Mouse (Mus musculus): Measurements from ENCODE around the gene Dock10. TPM values are rescaled to one million over a fixed set of nuclear protein-coding genes. Genes with fewer than 3 reads are reported as not detected.
A peak's percentile ranks its signal among the peaks of the same experiment; 100 is the strongest.

Gene Dock10
- polyA plus RNA-seq, 1 experiment from 2014 or later: 3.0 TPM

GRCm38 (mm10) chr1:80520456-80520855 is 237.9 kb downstream of the Dock10 start:
- no peaks in the 10 kb centered on the region for H3K27me3 ChIP-seq
- H3K4me3 ChIP-seq: no peak overlapping the region
- H3K4me2 ChIP-seq: no peak overlapping the region
- no peak overlapping the region for H3K27ac ChIP-seq
- H3K9me3 ChIP-seq: no peaks in the 10 kb centered on the region
- ATAC-seq (ENCODE audit: low FRiP score): no peak
- H3K4me1 ChIP-seq (replicated peaks): peaks cover 5% of the 10 kb centered on the region; the same call in 1 of the 2 replicates
- no peak overlapping the region for H3K9ac ChIP-seq
- WGBS: 20% methylated on average over 2 of the region's 2 CpGs
- no peaks in the 10 kb centered on the region for H3K36me3 ChIP-seq

DNA sequence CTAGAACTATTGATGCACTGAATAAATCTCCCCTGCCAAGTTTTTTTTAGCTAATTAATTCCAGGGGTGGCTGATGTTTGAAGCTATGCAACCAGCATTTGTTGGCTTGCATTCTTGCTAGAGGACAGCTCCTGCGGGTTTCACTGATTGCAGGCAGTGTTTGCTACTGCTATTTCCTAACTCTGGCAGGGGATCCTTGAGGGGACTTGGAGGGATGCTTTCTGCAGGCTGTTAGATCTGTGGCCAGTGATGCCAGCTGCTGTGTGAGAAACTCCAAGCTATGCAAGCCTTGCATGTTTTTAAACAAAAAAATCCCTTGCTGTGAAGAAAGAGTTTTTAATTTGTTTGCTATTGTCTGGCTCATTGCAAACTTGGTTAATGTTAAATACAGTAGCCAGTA is 238.4 kb downstream of the Dock10 start:
- Histone ChIP-seq H3K27ac (no peak overlapping the region), H3K4me2 (no peak overlapping the region), H3K36me3 (no peaks in the 10 kb centered on the region), H3K4me1 (replicated peaks) (peaks cover 5% of the 10 kb centered on the region; the same call in 1 of the 2 replicates), H3K27me3 (no peaks in the 10 kb centered on the region), H3K4me3 (no peak overlapping the region), H3K9me3 (no peaks in the 10 kb centered on the region), H3K9ac (no peak overlapping the region)
- 6% methylated on average over 1 of the region's 1 CpGs for WGBS
- ATAC-seq (ENCODE audit: low FRiP score): no peak

GRCm38 (mm10) chr1:80515836-80516235 is 242.5 kb downstream of the Dock10 start:
- no peak overlapping the region for H3K4me3 ChIP-seq
- no peaks in the 10 kb centered on the region for H3K27me3 ChIP-seq
- 49% methylated on average over 6 of the region's 6 CpGs for WGBS
- H3K36me3 ChIP-seq: no peaks in the 10 kb centered on the region
- H3K4me1 ChIP-seq (replicated peaks): peaks cover 5% of the 10 kb centered on the region; the same call in 1 of the 2 replicates
- H3K27ac ChIP-seq: no peak overlapping the region
- no peak overlapping the region for H3K9ac ChIP-seq
- no peak overlapping the region for H3K4me2 ChIP-seq
- H3K9me3 ChIP-seq: no peaks in the 10 kb centered on the region
- ATAC-seq (ENCODE audit: low FRiP score): no peak

- Histone ChIP-seq H3K27me3 (no peaks in the 10 kb centered on the region), H3K9ac (no peak overlapping the region), H3K27ac (no peak overlapping the region), H3K4me3 (no peak overlapping the region), H3K36me3 (no peaks in the 10 kb centered on the region), H3K4me1 (replicated peaks) (no peaks in the 10 kb centered on the region), H3K4me2 (no peak overlapping the region), H3K9me3 (no peaks in the 10 kb centered on the region)
- WGBS: 54% methylated on average over 8 of the region's 8 CpGs
- peak; percentile 65; the same call in 1 of the 2 replicates for ATAC-seq (ENCODE audit: low FRiP score)
Measured at GRCm38 (mm10) chr1:80512210-80512948, 245.9 kb downstream of the Dock10 start.

- no peak overlapping the region for H3K9ac ChIP-seq
- no peaks in the 10 kb centered on the region for H3K9me3 ChIP-seq
- no peak overlapping the region for H3K27ac ChIP-seq
- H3K27me3 ChIP-seq: no peaks in the 10 kb centered on the region
- no peak overlapping the region for H3K4me3 ChIP-seq
- no peaks in the 10 kb centered on the region for H3K4me1 ChIP-seq (replicated peaks)
- WGBS: 81% methylated on average over 2 of the region's 2 CpGs
- no peak overlapping the region for H3K4me2 ChIP-seq
- no peak for ATAC-seq (ENCODE audit: low FRiP score)
- no peaks in the 10 kb centered on the region for H3K36me3 ChIP-seq
Measured at GRCm38 (mm10) chr1:80504757-80505156, 253.6 kb downstream of the Dock10 start.

DNA sequence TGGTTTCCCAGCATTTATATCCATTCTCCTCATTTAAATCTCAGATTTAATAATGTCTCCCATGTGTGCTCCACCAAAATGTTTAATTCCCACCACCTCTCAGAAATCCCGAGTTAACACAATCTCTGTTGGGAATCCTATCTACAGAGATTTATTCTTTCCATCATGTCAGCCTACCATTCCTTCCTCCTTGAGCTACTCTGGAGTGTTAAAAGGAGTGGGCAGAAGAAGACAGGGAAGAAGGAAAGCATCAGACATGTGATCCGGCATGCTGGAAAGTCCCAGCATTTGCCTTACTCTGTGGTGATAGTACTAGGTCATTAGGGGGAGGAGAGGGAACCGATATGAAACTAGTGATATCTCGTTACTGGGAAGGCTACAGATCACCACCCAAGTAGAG is 254.2 kb downstream of the Dock10 start:
- Histone ChIP-seq H3K9ac (no peak overlapping the region), H3K4me3 (no peak overlapping the region), H3K4me2 (no peak overlapping the region), H3K9me3 (no peaks in the 10 kb centered on the region), H3K27me3 (no peaks in the 10 kb centered on the region), H3K36me3 (no peaks in the 10 kb centered on the region), H3K27ac (no peak overlapping the region), H3K4me1 (replicated peaks) (peaks cover 3% of the 10 kb centered on the region; the same call in 1 of the 2 replicates)
- WGBS: 94% methylated on average over 4 of the region's 4 CpGs
- ATAC-seq (ENCODE audit: low FRiP score): no peak

GRCm38 (mm10) chr1:80502456-80503165 is 255.7 kb downstream of the Dock10 start:
- no peak overlapping the region for H3K9ac ChIP-seq
- H3K9me3 ChIP-seq: no peaks in the 10 kb centered on the region
- no peaks in the 10 kb centered on the region for H3K36me3 ChIP-seq
- H3K4me2 ChIP-seq: no peak overlapping the region
- no peaks in the 10 kb centered on the region for H3K27me3 ChIP-seq
- H3K4me1 ChIP-seq (replicated peaks): peaks cover 3% of the 10 kb centered on the region; the same call in 1 of the 2 replicates
- no peak for ATAC-seq (ENCODE audit: low FRiP score)
- no peak overlapping the region for H3K4me3 ChIP-seq
- no peak overlapping the region for H3K27ac ChIP-seq
- 83% methylated on average over 9 of the region's 9 CpGs for WGBS

- Histone ChIP-seq H3K9ac (no peak overlapping the region), H3K36me3 (no peaks in the 10 kb centered on the region), H3K4me3 (no peak overlapping the region), H3K4me2 (no peak overlapping the region), H3K4me1 (replicated peaks) (peaks cover 3% of the 10 kb centered on the region; the same call in 1 of the 2 replicates), H3K27ac (no peak overlapping the region), H3K27me3 (no peaks in the 10 kb centered on the region), H3K9me3 (no peaks in the 10 kb centered on the region)
- 0 out of 2 replicates have a peak, but pooled peaks have one; percentile 17 for ATAC-seq (ENCODE audit: low FRiP score)
- 47% methylated on average over 7 of the region's 7 CpGs for WGBS
Measured at GRCm38 (mm10) chr1:80499264-80499663, 259.1 kb downstream of the Dock10 start.

GRCm38 (mm10) chr1:80496360-80496759 is 262.0 kb downstream of the Dock10 start:
- Histone ChIP-seq H3K4me1 (replicated peaks) (peaks cover 3% of the 10 kb centered on the region; the same call in 1 of the 2 replicates), H3K27ac (no peak overlapping the region), H3K4me2 (no peak overlapping the region), H3K27me3 (no peaks in the 10 kb centered on the region), H3K36me3 (no peaks in the 10 kb centered on the region), H3K4me3 (no peak overlapping the region), H3K9me3 (no peaks in the 10 kb centered on the region), H3K9ac (no peak overlapping the region)
- no peak for ATAC-seq (ENCODE audit: low FRiP score)
- 80% methylated on average over 4 of the region's 4 CpGs for WGBS

DNA sequence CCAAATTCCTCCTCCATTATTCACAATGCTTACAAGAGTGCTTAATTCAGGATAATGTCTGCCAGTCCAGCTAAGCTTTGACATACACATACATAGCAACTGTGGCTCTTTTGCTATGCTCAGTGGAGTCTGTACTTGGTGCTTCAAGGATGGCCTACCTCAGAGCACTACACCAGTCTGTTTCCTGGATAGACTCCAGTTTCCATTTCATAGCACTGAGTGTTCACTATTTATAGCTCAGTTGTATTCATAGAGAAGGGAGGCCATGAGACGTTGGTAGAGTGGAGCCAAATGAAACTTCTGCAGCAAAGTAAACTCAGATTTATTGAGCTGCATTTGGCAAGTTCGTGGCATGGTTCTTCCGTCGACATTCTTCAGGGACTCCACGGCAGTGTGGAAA is 274.9 kb downstream of the Dock10 start:
- 86% methylated on average over 5 of the region's 5 CpGs for WGBS
- H3K9me3 ChIP-seq: no peaks in the 10 kb centered on the region
- H3K4me3 ChIP-seq: no peak overlapping the region
- no peaks in the 10 kb centered on the region for H3K27me3 ChIP-seq
- no peaks in the 10 kb centered on the region for H3K4me1 ChIP-seq (replicated peaks)
- H3K36me3 ChIP-seq: no peaks in the 10 kb centered on the region
- no peak overlapping the region for H3K4me2 ChIP-seq
- ATAC-seq (ENCODE audit: low FRiP score): no peak
- no peak overlapping the region for H3K27ac ChIP-seq
- H3K9ac ChIP-seq: no peak overlapping the region

DNA sequence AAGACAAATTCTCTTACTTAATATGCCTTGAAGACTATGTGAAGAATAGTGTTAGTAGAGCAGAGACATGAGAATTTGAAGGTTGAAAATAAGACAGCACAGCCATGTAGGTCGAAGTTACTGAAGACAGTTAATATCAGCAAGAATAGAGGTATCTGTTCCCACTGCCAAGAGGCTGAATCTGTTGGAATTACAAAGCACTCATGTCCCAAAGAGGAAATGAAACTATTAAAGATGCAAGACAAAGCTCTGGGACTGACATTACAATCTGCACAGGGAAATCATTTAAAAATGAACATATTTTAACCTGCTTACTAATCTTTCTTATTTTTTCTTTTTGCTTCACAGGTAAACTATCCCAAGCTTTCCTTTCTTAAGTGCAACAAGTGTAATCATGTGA is 283.4 kb downstream of the Dock10 start:
- Histone ChIP-seq H3K9me3 (no peaks in the 10 kb centered on the region), H3K36me3 (no peaks in the 10 kb centered on the region), H3K4me2 (no peak overlapping the region), H3K27ac (no peak overlapping the region), H3K27me3 (no peaks in the 10 kb centered on the region), H3K4me3 (no peak overlapping the region), H3K4me1 (replicated peaks) (no peaks in the 10 kb centered on the region), H3K9ac (no peak overlapping the region)
- 82% methylated on average over 1 of the region's 1 CpGs for WGBS
- ATAC-seq (ENCODE audit: low FRiP score): no peak

DNA sequence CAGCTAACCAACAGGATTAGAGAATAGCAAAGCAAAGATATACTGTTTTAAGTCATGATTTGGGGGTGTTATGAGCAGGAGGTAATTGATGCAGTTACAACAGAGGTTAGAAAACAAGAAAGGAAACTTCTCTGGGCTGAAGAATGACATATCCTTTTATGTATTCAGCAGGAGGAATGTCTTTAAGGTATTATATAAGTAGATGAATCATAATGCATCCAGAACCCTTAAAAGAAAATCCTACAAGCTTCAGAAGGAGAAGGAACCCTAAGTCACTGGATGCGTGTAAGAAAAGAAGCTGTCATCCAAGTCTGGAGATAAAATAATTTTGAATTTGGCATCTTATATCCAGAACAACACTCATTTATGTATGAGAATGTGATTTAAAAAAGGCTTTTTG is 285.9 kb downstream of the Dock10 start:
- no peaks in the 10 kb centered on the region for H3K27me3 ChIP-seq
- H3K4me3 ChIP-seq: no peak overlapping the region
- H3K4me1 ChIP-seq (replicated peaks): no peaks in the 10 kb centered on the region
- H3K27ac ChIP-seq: no peak overlapping the region
- H3K9ac ChIP-seq: no peak overlapping the region
- no peak for ATAC-seq (ENCODE audit: low FRiP score)
- no peak overlapping the region for H3K4me2 ChIP-seq
- WGBS: 97% methylated on average over 1 of the region's 1 CpGs
- H3K9me3 ChIP-seq: no peaks in the 10 kb centered on the region
- no peaks in the 10 kb centered on the region for H3K36me3 ChIP-seq

DNA sequence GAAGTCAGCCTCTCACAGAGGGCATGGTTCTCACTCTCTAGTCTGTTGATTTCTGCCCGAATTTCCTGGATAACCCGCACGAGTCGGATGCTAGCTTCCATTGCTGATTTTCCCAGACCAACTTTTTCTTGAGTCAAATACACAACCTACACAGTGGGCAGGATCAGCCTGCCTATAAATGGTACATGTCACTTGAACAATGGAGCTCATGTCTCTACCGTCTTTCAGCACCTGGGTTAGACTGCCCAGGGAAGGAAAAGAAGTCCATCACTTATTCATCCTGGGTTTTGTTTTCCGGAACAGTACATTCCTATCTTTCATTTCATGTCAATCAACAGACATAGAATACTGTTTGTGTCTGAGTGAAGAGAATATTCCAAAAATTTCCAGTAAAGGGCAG is 297.0 kb downstream of the Dock10 start, which contains the start of gene Gm45261:
Gene Gm45261 (minus strand): TSS at position 101 of the 400 bp plus-strand sequence.
- Histone ChIP-seq H3K27ac (no peak within 1 kb of the TSS), H3K9ac (no peak within 1 kb of the TSS), H3K4me2 (no peak within 1 kb of the TSS), H3K4me1 (replicated peaks) (no peaks in the 10 kb centered on the region), H3K27me3 (no peaks in the 10 kb centered on the region), H3K4me3 (no peak within 1 kb of the TSS), H3K36me3 (no peaks in the 10 kb centered on the region), H3K9me3 (no peaks in the 10 kb centered on the region)
- ATAC-seq (ENCODE audit: low FRiP score): no peak
- WGBS: 83% methylated on average over 6 of the region's 6 CpGs

Measured in hindbrain, embryonic 13.5 days (tissue).